Mouse (Mus musculus): ENCODE results near the gene Calm5.

DNA sequence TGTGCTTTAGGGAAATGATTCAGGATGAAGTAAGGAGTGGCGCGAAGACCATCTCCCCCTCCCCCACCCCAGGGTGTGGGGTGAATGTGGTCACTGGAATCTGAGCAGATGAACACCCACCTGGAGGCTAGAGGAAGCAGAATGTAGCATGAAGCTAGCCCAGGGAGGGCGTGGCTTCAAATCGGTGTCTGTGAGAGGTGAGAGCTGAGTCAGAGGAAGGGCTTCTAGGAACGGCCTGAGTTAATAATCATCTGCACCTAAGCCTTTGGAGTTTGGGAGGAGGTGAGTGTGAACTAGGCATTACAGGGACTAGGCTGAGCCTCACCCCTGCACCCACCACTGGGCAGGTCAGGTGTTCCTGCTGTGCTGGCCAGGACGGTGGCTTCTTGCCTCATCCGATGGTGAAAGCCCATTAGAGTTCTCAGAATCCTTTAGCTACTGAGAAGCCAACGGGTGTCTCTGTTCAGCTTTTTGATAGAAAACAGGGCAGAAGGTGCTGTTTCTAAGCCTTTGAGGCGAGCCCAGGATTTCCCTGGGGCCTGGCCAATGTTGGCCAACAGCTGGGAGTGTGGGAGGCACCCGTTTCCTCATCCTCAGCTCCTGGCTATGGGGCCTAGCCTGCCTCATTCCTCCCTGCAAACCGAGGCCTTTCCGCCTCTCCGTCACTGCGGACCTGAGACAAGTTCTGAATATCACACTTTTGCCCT, 11.8 kb downstream of the Calm5 start:
- TF ChIP-seq EP300 (IDR thresholded peaks at IDR 0.05; ENCODE audit: low read depth), result no peak
- no peak for TF ChIP-seq CTCF (IDR thresholded peaks at IDR 0.05; ENCODE audit: low read depth)
